ENCODE assay signal across 31 mouse cellular contexts in genomic region chr15:56022315-56022714, GRCm38 (mm10).
DNase-seq lines count a peak whose midpoint lies in the region; ATAC-seq lines count a peak whose summit lies in the region.
"Had no signal": no experiment of that assay in that cellular context is flagged by ENCODE, and none has a peak within 500 bp of the region (broad histone marks: within the 10 kb centered on the region; RNA-seq: fewer than 3 reads in every experiment).

No protein-coding gene starts in this region.

- H3K9ac ChIP-seq in midbrain, embryonic 11.5 days (ENCODE audit: low read length) = no peak overlapping the region
- H3K9ac ChIP-seq: embryonic facial prominence, embryonic 13.5 days; forebrain, embryonic 13.5 days; heart, embryonic 12.5 days; heart, embryonic 15.5 days; hindbrain, embryonic 13.5 days; intestine, embryonic 15.5 days had no signal

- WGBS in midbrain, embryonic 11.5 days = 84% methylated on average over 4 of the region's 4 CpGs

- no peaks in the 10 kb centered on the region for H3K27me3 ChIP-seq in midbrain, embryonic 11.5 days (ENCODE audit: control insufficient read depth, insufficient read depth, low read length)
- H3K27me3 ChIP-seq: embryonic facial prominence, embryonic 13.5 days; forebrain, embryonic 13.5 days; heart, embryonic 12.5 days; heart, embryonic 15.5 days; intestine, embryonic 15.5 days had no signal

- H3K4me1 ChIP-seq in midbrain, embryonic 11.5 days (ENCODE audit: control insufficient read depth, insufficient read depth, low read length) = no peaks in the 10 kb centered on the region
- H3K4me1 ChIP-seq: embryonic facial prominence, embryonic 13.5 days; heart, embryonic 12.5 days; heart, embryonic 15.5 days; intestine, embryonic 15.5 days had no signal

- no peak overlapping the region for H3K27ac ChIP-seq in midbrain, embryonic 11.5 days (ENCODE audit: low read depth, low read length)
- H3K27ac ChIP-seq: embryonic facial prominence, embryonic 10.5 days; embryonic facial prominence, embryonic 13.5 days; forebrain, embryonic 10.5 days; forebrain, embryonic 13.5 days; gastrocnemius, adult 2 months; heart, embryonic 15.5 days; hindbrain, embryonic 10.5 days; hindbrain, embryonic 13.5 days; intestine, embryonic 15.5 days had no signal

- DNase-seq in adrenal gland, adult (ENCODE audit: inconsistent age in 2 of 2, low spot score in 1 of 2) = peak; percentile 55 to 86
- no peak for DNase-seq in adrenal gland, postnatal 4 days (ENCODE audit: low spot score in 2 of 2)
- DNase-seq in adrenal gland, adult 2 months = peak; percentile 82
- peak; percentile 78 for DNase-seq in adrenal gland, postnatal 14 days
- DNase-seq in fat pad, adult 2 months (ENCODE audit: extremely low read depth, low read depth, low spot score) = peak; percentile 100
- DNase-seq in right cerebral cortex, adult 18-20 months = no peak
- no peak for DNase-seq in midbrain, embryonic 11.5 days (ENCODE audit: low spot score, missing footprints)
- no peak for DNase-seq in lung, adult 18-20 months
- DNase-seq: B cell, adult 2 months; cerebellum, adult 9-11 months; cerebellum, postnatal 36 days; embryo, embryonic 11 days; gastrocnemius, adult 2 months; gastrocnemius, postnatal 14 days; heart, adult 18-20 months; heart, postnatal 10 days; heart, postnatal 36 days; kidney, adult 11 months had no signal

- H3K4me3 ChIP-seq in midbrain, embryonic 11.5 days (ENCODE audit: low read depth, low read length) = no peak overlapping the region
- H3K4me3 ChIP-seq: embryonic facial prominence, embryonic 10.5 days; embryonic facial prominence, embryonic 13.5 days; erythroblast, embryonic 14.5 days; forebrain, embryonic 10.5 days; forebrain, embryonic 13.5 days; gastrocnemius, adult 2 months; heart, embryonic 12.5 days; heart, embryonic 15.5 days; hindbrain, embryonic 10.5 days; hindbrain, embryonic 13.5 days; intestine, embryonic 15.5 days had no signal

- ATAC-seq in midbrain, embryonic 11.5 days (ENCODE audit: low FRiP score) = no peak
- ATAC-seq: CD4-positive, CD25-positive, alpha-beta regulatory T cell, adult 4 months; forebrain, embryonic 13.5 days; forebrain, embryonic 16.5 days; hindbrain, embryonic 16.5 days; intestine, embryonic 15.5 days had no signal

- H3K36me3 ChIP-seq in midbrain, embryonic 11.5 days (ENCODE audit: control insufficient read depth, insufficient read depth, low read length) = no peaks in the 10 kb centered on the region
- H3K36me3 ChIP-seq: embryonic facial prominence, embryonic 10.5 days; embryonic facial prominence, embryonic 13.5 days; forebrain, embryonic 10.5 days; heart, embryonic 12.5 days; heart, embryonic 15.5 days; hindbrain, embryonic 10.5 days; hindbrain, embryonic 13.5 days; intestine, embryonic 15.5 days had no signal

- no peak overlapping the region for H3K4me2 ChIP-seq in midbrain, embryonic 11.5 days
- H3K4me2 ChIP-seq: embryonic facial prominence, embryonic 13.5 days; forebrain, embryonic 13.5 days; heart, embryonic 12.5 days; heart, embryonic 15.5 days; hindbrain, embryonic 13.5 days; intestine, embryonic 15.5 days had no signal

- no peaks in the 10 kb centered on the region for H3K9me3 ChIP-seq in midbrain, embryonic 11.5 days (ENCODE audit: control insufficient read depth, low read length)
- H3K9me3 ChIP-seq: embryonic facial prominence, embryonic 10.5 days; embryonic facial prominence, embryonic 13.5 days; forebrain, embryonic 10.5 days; forebrain, embryonic 13.5 days; heart, embryonic 12.5 days; heart, embryonic 15.5 days; hindbrain, embryonic 10.5 days; hindbrain, embryonic 13.5 days; intestine, embryonic 15.5 days had no signal

Comparison
In these comparisons a context has a peak if more than half of its experiments do, and no peak if none do; other contexts are left out.
1. DNase-seq: peak in adrenal gland, adult (2 of 2), adrenal gland, adult 2 months (single experiment), adrenal gland, postnatal 14 days (single experiment) and fat pad, adult 2 months (single experiment); none in adrenal gland, postnatal 4 days (0 of 2), right cerebral cortex, adult 18-20 months (single experiment), midbrain, embryonic 11.5 days (single experiment) and lung, adult 18-20 months (0 of 2).